In the genomic region with DNA sequence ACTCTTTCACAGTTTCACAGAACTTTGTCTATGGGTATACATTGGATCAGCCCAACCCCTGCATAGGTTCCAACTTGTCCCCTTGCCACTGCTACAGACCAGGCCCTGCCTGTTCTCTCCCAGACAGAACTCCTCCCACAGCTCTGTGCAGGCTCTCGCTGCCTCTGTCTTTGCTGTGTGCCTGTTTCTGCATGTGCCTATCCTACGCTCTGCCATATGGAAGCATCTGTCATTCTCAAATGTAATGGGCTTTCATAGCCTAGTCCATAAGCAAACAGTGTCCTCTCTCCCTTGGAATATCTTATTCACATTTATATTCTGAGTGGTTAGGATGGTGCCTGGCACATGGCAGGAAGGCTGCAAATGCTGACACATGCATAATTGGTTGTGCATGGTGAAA, we compare ENCODE assay signal across 16 mouse cellular contexts.
A peak's percentile ranks its signal among the peaks of the same experiment; 100 is the strongest.
DNase-seq lines count a peak whose midpoint lies in the region; ATAC-seq lines count a peak whose summit lies in the region.
"Had no signal": no experiment of that assay in that cellular context is flagged by ENCODE, and none has a peak within 500 bp of the region (broad histone marks: within the 10 kb centered on the region; RNA-seq: fewer than 3 reads in every experiment).

No protein-coding gene starts in this region.

- H3K4me3 ChIP-seq in neural tube, embryonic 12.5 days: no peak overlapping the region
- H3K4me3 ChIP-seq in neural tube, embryonic 15.5 days (replicated peaks): no peak overlapping the region
- no peak overlapping the region for H3K4me3 ChIP-seq in hindbrain, embryonic 14.5 days (replicated peaks; ENCODE audit: low read length)
- no peak overlapping the region for H3K4me3 ChIP-seq in midbrain, embryonic 16.5 days (ENCODE audit: low read depth, low read length)
- H3K4me3 ChIP-seq in kidney, embryonic 14.5 days (ENCODE audit: low read length): no peak overlapping the region
- H3K4me3 ChIP-seq: gastrocnemius, adult 2 months; heart, adult 2 months; intestine, embryonic 15.5 days; limb, embryonic 10.5 days; liver, embryonic 12.5 days had no signal

- peak; percentile 92 for ATAC-seq in frontal cortex, adult (ENCODE audit: low TSS enrichment)
- ATAC-seq in neural tube, embryonic 12.5 days (ENCODE audit: low FRiP score, low read depth): peak; percentile 50; the same call in 1 of the 2 replicates
- no peak; the same call in 1 of the 2 replicates for ATAC-seq in neural tube, embryonic 15.5 days (ENCODE audit: low FRiP score)
- peak; percentile 43; the same call in 1 of the 2 replicates for ATAC-seq in hindbrain, embryonic 14.5 days (ENCODE audit: low FRiP score)
- 0 out of 2 replicates have a peak, but pooled peaks have one; percentile 58 for ATAC-seq in midbrain, embryonic 16.5 days
- ATAC-seq in kidney, embryonic 14.5 days (ENCODE audit: low FRiP score, low TSS enrichment): no peak
- ATAC-seq: intestine, embryonic 15.5 days; liver, embryonic 12.5 days had no signal

- 0 out of 2 replicates have a peak, but pooled peaks cover 4% of the 10 kb centered on the region for H3K4me1 ChIP-seq in neural tube, embryonic 12.5 days
- H3K4me1 ChIP-seq in neural tube, embryonic 15.5 days: no peaks in the 10 kb centered on the region
- 0 out of 2 replicates have a peak, but pooled peaks cover 6% of the 10 kb centered on the region for H3K4me1 ChIP-seq in hindbrain, embryonic 14.5 days (replicated peaks; ENCODE audit: control insufficient read depth, insufficient read depth, low read length)
- 0 out of 2 replicates have a peak, but pooled peaks cover 2% of the 10 kb centered on the region for H3K4me1 ChIP-seq in midbrain, embryonic 16.5 days (ENCODE audit: control insufficient read depth, insufficient read depth, low read length)
- peaks cover 2% of the 10 kb centered on the region; the same call in 1 of the 2 replicates for H3K4me1 ChIP-seq in kidney, embryonic 14.5 days (ENCODE audit: control insufficient read depth, insufficient read depth, low read length)
- H3K4me1 ChIP-seq: liver, embryonic 12.5 days had no signal

- no peaks in the 10 kb centered on the region for H3K9me3 ChIP-seq in neural tube, embryonic 12.5 days
- no peaks in the 10 kb centered on the region for H3K9me3 ChIP-seq in neural tube, embryonic 15.5 days (replicated peaks)
- no peaks in the 10 kb centered on the region for H3K9me3 ChIP-seq in hindbrain, embryonic 14.5 days (ENCODE audit: control insufficient read depth, low read length)
- no peaks in the 10 kb centered on the region for H3K9me3 ChIP-seq in midbrain, embryonic 16.5 days (replicated peaks; ENCODE audit: control insufficient read depth, low read length, poor library complexity, severe bottlenecking)
- H3K9me3 ChIP-seq in kidney, embryonic 14.5 days (ENCODE audit: control insufficient read depth, low read length): no peaks in the 10 kb centered on the region
- H3K9me3 ChIP-seq: intestine, embryonic 15.5 days; limb, embryonic 10.5 days; liver, embryonic 12.5 days had no signal

- H3K9ac ChIP-seq in neural tube, embryonic 12.5 days: no peak overlapping the region
- no peak overlapping the region for H3K9ac ChIP-seq in neural tube, embryonic 15.5 days (replicated peaks)
- no peak overlapping the region for H3K9ac ChIP-seq in hindbrain, embryonic 14.5 days
- no peak overlapping the region for H3K9ac ChIP-seq in midbrain, embryonic 16.5 days (ENCODE audit: low read depth, low read length)
- no peak overlapping the region for H3K9ac ChIP-seq in kidney, embryonic 14.5 days (ENCODE audit: low read depth, low read length)
- H3K9ac ChIP-seq: intestine, embryonic 15.5 days; liver, embryonic 12.5 days had no signal

- no peak overlapping the region for H3K4me2 ChIP-seq in neural tube, embryonic 12.5 days (replicated peaks)
- H3K4me2 ChIP-seq in neural tube, embryonic 15.5 days: no peak overlapping the region
- no peak overlapping the region for H3K4me2 ChIP-seq in hindbrain, embryonic 14.5 days (replicated peaks)
- H3K4me2 ChIP-seq in midbrain, embryonic 16.5 days (ENCODE audit: low read length): no peak overlapping the region
- H3K4me2 ChIP-seq in kidney, embryonic 14.5 days (replicated peaks; ENCODE audit: low read depth, low read length): no peak overlapping the region
- H3K4me2 ChIP-seq: intestine, embryonic 15.5 days; liver, embryonic 12.5 days had no signal

- no peaks in the 10 kb centered on the region for H3K36me3 ChIP-seq in neural tube, embryonic 12.5 days
- no peaks in the 10 kb centered on the region for H3K36me3 ChIP-seq in neural tube, embryonic 15.5 days
- no peaks in the 10 kb centered on the region for H3K36me3 ChIP-seq in hindbrain, embryonic 14.5 days (replicated peaks; ENCODE audit: control insufficient read depth, insufficient read depth)
- no peaks in the 10 kb centered on the region for H3K36me3 ChIP-seq in midbrain, embryonic 16.5 days (ENCODE audit: control insufficient read depth, insufficient read depth, low read length)
- H3K36me3 ChIP-seq in kidney, embryonic 14.5 days (ENCODE audit: control insufficient read depth, insufficient read depth, low read length): no peaks in the 10 kb centered on the region
- H3K36me3 ChIP-seq: intestine, embryonic 15.5 days; limb, embryonic 10.5 days had no signal

- 61% methylated on average over 2 of the region's 2 CpGs for WGBS in neural tube, embryonic 12.5 days
- 67% methylated on average over 2 of the region's 2 CpGs for WGBS in neural tube, embryonic 15.5 days
- 56% methylated on average over 2 of the region's 2 CpGs for WGBS in hindbrain, embryonic 14.5 days
- 63% methylated on average over 2 of the region's 2 CpGs for WGBS in midbrain, embryonic 16.5 days
- 91% methylated on average over 2 of the region's 2 CpGs for WGBS in kidney, embryonic 14.5 days

- DNase-seq in frontal cortex, postnatal 14 days (ENCODE audit: low spot score in 2 of 2): no peak
- DNase-seq in hindbrain, embryonic 14.5 days (ENCODE audit: low spot score): no peak
- DNase-seq in cerebellum, postnatal 25 days: no peak
- DNase-seq: gastrocnemius, adult 2 months; heart, adult 2 months; heart, postnatal 10 days; lung, postnatal 10 days; thymus, adult 2 months had no signal

- H3K27ac ChIP-seq in neural tube, embryonic 12.5 days: no peak overlapping the region
- H3K27ac ChIP-seq in neural tube, embryonic 15.5 days (replicated peaks): no peak overlapping the region
- H3K27ac ChIP-seq in hindbrain, embryonic 14.5 days: no peak overlapping the region
- no peak overlapping the region for H3K27ac ChIP-seq in midbrain, embryonic 16.5 days (ENCODE audit: low read length)
- no peak overlapping the region for H3K27ac ChIP-seq in kidney, embryonic 14.5 days (ENCODE audit: low read depth, low read length)
- H3K27ac ChIP-seq: gastrocnemius, adult 2 months; heart, adult 2 months; intestine, embryonic 15.5 days; limb, embryonic 10.5 days; liver, embryonic 12.5 days had no signal

- no peaks in the 10 kb centered on the region for H3K27me3 ChIP-seq in neural tube, embryonic 12.5 days (replicated peaks)
- no peaks in the 10 kb centered on the region for H3K27me3 ChIP-seq in neural tube, embryonic 15.5 days (replicated peaks)
- H3K27me3 ChIP-seq in hindbrain, embryonic 14.5 days (ENCODE audit: control insufficient read depth, insufficient read depth, low read length): no peaks in the 10 kb centered on the region
- no peaks in the 10 kb centered on the region for H3K27me3 ChIP-seq in midbrain, embryonic 16.5 days (ENCODE audit: control insufficient read depth, insufficient read depth, low read depth, low read length)
- no peaks in the 10 kb centered on the region for H3K27me3 ChIP-seq in kidney, embryonic 14.5 days (ENCODE audit: control insufficient read depth, insufficient read depth, low read length)
- H3K27me3 ChIP-seq: intestine, embryonic 15.5 days; liver, embryonic 12.5 days had no signal

Comparison
In these comparisons a context has a peak if more than half of its experiments do, and no peak if none do; other contexts are left out.
1. ATAC-seq: peak in frontal cortex, adult (single experiment), neural tube, embryonic 12.5 days (single experiment), hindbrain, embryonic 14.5 days (single experiment) and midbrain, embryonic 16.5 days (single experiment); none in neural tube, embryonic 15.5 days (single experiment) and kidney, embryonic 14.5 days (single experiment).